Mouse (Mus musculus) cerebellum, adult 11-12 months (tissue): Measurements from ENCODE around the gene Rapgef2.
A peak's percentile ranks its signal among the peaks of the same experiment; 100 is the strongest.
"Not testable (repeated sequence)": the region's sequence is repeated elsewhere in the genome, so short reads cannot be mapped to it uniquely, and the experiment has no call there.

Experiments
- DNase-seq: peaks from one replicate; pipeline ENCODE4 v3.0.0; 2022

The Rapgef2 gene

GRCm38 (mm10) chr3:79079076-79079475, 207.2 kb downstream of the Rapgef2 start:
- DNase-seq: no peak

- no peak for DNase-seq
These were observed 211.3 kb downstream of the Rapgef2 start for GRCm38 (mm10) chr3:79074970-79075369.

DNA sequence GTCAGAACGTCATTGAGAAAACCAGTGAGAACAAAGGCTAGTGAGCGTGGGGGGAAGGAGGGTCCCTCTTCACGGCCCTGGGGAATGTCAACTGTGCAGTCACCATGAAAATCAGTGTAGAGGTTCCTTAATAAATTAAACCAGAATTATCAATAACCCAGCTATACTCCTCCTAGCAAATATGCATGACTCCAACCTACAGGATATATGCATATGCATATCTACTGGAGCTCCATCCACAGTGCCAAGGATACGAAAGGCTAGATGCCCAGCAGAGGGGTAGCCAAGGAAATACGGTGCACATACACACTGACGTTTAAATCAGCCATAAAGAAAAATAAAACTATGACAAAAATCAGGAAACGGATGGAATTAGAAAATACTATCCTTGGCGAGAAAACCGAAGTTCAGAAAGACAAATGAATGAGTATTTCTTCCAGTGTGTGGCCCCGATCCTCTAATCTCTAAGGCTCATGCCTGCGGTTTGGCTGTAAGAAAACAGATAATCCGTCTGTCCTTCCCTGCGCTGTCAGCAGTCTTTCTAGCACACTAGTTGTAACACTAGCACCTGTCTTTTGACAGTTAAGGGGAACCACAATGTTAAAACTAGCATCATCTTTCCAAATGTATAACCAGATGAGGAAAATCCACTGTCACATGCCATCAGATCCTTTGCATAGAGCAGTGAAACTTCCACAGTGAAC, 212.6 kb downstream of the Rapgef2 start:
- no peak for DNase-seq

DNA sequence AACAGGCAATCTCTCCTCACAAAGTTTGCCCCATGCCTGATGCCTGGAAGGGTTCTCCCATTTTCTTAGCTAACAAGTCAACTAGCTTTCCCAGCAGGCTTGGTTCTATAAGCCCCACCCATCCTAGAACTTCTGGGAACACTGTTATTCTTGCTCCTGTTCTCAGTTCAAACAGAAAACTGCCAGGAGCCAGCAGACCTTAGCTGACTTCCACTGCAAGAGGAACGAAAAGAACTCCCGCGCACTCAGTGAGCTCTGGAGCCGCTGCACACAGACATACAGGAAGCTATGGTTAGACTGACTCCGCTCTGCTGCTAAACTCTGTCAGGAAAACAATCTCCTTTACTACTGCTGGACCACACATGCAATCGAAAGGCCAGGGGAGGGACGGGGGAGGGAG, 214.8 kb downstream of the Rapgef2 start:
- no peak for DNase-seq

DNA sequence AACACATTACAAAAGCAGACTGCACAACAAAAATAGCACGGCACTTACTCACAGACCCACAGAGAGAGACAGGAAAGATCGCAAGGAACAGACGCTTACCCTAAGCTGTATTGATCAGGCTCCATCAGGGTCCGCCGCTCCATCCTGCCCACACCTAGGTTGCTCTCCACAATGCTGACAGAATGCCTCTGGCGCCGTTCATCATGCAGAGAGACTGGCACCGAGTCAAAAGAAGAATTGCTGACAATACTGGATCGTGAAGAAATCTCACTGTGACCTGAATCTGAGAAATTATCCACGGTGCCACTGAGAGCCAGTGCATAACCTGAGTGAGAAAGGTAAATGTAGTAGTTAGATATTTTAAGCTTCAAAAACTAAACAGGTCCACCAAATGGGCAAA, 216.4 kb downstream of the Rapgef2 start:
- peak; percentile 67 for DNase-seq

DNA sequence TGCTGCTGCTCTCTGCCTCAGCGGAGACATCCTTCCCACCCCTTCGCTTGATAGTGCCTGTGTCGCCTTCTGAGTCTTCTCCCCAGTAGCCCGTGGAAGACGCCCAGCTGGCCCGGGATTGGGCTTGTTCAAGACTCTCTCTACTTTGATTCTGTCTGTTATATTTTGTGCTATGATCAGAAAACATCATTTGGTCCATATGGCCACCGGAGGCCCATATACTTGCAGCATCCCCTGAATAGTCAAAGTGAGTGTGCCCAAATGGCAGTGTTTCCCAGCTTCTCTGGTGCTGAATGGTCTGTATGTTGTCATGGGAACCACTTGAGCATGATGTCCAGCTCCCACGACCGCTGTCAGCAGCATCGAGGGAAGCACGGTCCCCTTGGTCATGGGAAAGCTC, 217.3 kb downstream of the Rapgef2 start:
- DNase-seq: no peak

- peak; percentile 43 for DNase-seq
These were observed 219.8 kb downstream of the Rapgef2 start for GRCm38 (mm10) chr3:79066455-79067055.

DNA sequence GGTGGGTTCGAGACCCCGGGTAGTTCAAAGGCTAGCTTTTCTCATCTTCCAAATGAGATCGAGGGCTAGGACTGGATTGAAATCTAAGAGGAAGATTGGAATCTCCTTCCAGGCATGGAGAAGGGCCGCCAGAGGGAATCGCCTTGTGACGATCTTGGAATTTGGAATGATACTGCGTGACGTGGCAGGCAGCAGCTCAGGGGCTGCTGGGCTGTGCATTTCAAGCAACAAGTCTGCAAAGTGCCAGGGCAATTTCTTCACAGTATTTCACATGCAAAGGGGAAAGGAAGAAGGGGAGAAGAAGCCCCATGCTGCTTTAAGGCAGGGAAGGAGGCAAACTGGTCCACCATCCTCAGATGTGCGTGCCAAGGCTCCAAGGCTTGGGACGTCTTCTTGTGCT, 222.2 kb downstream of the Rapgef2 start:
- no peak for DNase-seq

GRCm38 (mm10) chr3:79061426-79061825, 224.9 kb downstream of the Rapgef2 start:
- DNase-seq: no peak

GRCm38 (mm10) chr3:79058491-79058890, 227.8 kb downstream of the Rapgef2 start:
- not testable (repeated sequence) for DNase-seq

DNA sequence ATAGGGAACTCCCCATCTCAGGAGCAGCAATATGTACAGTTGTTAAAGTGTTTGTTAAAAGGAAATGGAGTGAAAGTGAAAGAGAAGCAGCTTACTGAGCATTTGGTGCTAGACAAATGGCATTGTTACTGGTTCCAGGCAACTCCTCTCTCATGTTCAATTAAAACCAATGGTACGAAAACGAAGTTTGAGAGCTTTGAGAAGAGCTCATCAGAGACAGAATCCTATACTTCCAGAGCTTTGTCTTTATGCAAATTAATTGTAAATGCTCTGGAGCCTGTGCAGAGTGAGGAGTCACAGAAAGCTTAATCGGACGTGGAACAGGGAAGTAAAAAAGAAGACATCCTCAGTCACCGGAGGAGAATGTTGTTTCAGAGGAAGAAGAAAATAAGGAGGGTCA, 241.1 kb downstream of the Rapgef2 start:
- no peak for DNase-seq

DNA sequence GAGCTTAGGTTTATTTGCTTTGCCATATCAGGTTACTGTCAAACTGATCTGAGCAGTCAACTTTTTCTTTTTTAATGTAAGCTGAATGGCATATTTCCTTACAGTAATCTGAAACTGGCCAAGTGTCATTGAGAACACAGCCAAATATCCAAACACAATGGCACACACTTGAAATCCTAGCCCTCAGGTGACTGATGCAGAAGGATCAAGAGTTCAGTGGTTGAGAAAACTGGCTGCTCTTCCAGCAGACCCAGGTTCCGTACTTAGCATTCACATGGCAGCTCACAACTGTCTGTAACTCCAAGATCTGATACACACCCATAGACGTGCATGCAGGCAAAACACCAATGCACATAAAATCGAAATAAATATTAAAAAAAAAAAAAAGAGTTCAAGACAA, 243.3 kb downstream of the Rapgef2 start:
- no peak for DNase-seq

DNA sequence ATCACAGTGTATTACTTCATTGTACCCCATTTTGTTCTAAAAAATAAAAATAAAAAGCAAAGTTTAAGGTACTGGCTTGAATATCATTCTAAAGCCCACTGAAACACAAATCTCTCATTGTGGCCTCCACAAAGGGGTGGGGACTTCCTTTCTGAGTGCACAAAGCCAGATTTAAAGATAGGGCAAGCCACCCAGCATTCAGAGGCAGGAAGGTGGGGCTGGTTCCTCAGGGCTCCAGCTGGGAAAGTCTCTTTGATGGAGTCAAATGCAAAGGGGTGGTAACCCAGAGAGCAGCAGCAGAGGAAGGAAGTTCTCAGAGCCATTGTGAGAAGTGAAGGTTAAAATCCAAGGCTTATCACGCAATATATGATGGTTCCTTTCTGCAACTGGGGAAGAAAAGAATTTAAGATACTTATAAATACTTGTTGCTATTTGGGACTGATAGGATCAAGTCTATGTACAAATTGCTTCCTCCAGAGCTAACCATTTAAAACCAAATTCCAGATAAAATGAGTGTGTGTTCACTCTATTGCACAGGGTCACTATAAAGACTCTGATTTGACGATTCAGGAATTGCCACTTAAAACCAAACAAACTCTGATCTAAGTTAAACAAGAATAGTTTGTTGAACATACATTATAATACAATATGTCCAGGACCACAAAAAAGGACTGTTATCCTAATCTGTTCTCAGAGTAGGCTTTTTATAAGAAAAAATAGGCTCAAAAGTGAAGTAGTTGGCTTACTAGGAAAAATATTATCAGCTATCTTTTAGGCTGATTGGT, 246.5 kb downstream of the Rapgef2 start:
- no peak for DNase-seq

DNA sequence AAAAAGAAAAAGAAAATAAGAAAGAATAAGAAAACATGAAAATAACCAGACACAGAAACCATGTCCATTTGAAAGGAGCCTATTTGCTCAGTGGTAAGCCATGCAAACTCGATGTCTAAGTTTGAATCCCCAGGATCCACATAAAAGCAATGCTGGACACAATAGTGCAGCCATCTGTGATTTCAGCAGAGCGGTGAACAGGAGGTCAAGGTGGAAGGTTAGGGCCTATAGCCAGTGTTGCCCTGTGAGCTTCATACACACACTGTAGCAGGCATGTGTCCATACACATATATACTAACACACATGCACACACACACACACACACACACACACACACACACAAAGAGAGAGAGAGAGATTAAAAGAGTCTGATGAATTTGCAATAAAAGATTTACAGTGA, 247.3 kb downstream of the Rapgef2 start:
- no peak for DNase-seq

- no peak for DNase-seq
These were observed 251.9 kb downstream of the Rapgef2 start for GRCm38 (mm10) chr3:79034457-79034856.

GRCm38 (mm10) chr3:79030855-79031254, 255.5 kb downstream of the Rapgef2 start:
- no peak for DNase-seq

DNA sequence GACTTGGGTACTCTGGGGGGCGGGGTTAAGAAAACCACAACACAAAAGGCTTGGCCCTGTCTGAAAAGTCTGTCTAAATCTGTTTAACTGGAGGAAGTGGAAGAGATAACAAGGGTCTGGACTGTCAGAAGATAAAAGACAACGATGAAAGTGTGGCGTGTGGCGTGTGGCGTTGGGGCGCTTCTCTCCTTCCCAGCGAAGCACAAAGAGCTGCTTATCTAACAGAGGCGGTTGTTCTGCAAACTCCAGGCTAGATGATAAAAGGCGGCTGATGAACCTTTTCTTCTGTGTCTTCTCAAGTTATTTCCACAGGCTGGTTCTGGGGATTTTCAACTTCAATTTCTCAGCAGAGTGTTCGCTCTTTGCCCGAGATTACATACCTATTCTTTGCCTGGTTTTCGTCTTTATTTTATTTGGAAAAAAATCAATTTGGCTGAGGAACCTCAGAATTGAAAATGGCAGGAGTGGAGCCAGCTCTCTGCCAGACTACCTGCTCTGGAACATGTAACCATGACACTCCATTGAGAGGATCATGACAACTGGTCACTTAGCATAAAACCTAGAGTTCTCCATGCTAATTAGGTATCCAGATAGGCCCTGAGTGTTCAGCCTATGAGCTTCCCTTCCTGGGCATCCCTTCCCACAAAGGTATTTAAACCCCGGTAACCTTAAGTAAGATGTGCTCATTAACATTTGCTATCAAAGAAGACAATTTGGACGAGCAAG, 258.0 kb downstream of the Rapgef2 start:
- no peak for DNase-seq

DNA sequence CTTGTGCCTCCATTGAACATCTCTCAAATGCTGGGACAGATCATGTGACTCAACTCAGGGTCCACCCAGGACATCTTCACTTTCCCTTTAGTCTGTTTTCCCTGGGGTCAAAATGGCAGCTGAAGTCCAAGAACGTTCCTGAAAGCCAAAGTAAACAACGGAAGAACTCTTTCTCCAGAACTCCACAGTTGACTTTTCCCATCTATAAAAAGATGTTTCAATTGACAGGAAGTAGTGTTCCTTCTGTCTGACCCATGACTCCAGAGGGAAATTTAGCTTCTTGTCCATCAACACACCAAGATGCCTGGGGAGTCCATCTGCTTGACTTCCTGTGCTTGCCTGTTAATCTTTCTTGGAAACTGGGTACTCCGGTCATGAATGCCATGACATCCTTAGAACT, 260.3 kb downstream of the Rapgef2 start:
- DNase-seq: no peak

DNA sequence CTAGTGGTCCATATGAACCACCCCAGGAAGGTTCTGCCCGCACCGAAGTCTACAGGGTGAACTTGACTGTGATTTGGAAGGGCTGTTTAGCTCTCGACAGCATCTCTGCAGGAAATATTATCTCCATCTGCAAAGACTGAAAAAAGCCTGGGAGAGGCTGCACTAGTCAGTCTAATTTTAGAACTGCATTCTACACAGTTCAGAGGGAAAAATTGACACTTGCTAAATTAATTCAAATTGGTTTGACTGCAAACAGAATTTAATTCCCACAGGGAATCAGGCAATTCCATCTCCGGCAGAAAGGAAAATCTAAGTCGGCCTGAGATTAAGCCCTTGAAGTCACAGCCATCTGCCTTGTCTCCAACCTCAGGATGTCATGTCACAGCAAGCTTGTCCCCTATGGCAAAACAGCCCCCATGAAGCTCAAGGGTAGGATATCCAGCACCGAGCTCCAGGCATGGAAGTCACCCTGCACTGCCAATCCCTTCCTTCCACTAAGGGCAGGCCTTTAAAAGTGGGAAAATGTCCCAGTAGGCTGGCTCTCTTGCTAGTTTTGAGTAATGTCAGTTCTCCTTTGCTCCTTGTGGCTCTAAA, 262.5 kb downstream of the Rapgef2 start:
- DNase-seq: peak; percentile 5

- DNase-seq: no peak
These were observed 263.6 kb downstream of the Rapgef2 start for GRCm38 (mm10) chr3:79022690-79023089.

GRCm38 (mm10) chr3:79017440-79017839, 268.9 kb downstream of the Rapgef2 start:
- no peak for DNase-seq

GRCm38 (mm10) chr3:79016830-79017229, 269.5 kb downstream of the Rapgef2 start:
- DNase-seq: no peak
